Mouse (Mus musculus) lung, postnatal 14 days (tissue): ENCODE measurements at regions not wholly inside any gene's neighbourhood (a gene's known extent, or its start where the extent isn't known, plus 50 kb on each side); places are given as distances from the start of the nearest gene placed in this dataset.
A peak's percentile ranks its signal among the peaks of the same experiment; 100 is the strongest.

Source experiments
- DNase-seq: peaks from one replicate; pipeline ENCODE4 v3.0.0; 2021

GRCm38 (mm10) chr13:107944831-107945230 is 99.4 kb upstream of the Smim15 start:
- peak; percentile 39 for DNase-seq

- DNase-seq = no peak
Observed at GRCm38 (mm10) chr13:107942979-107943378, 101.3 kb upstream of the Smim15 start.

GRCm38 (mm10) chr13:107942297-107942962 is 101.8 kb upstream of the Smim15 start:
- no peak for DNase-seq

GRCm38 (mm10) chr13:107939916-107940646 is 104.2 kb upstream of the Smim15 start:
- DNase-seq = peak; percentile 41

- DNase-seq = no peak
Observed at GRCm38 (mm10) chr13:107935611-107936010, 108.6 kb upstream of the Smim15 start.

- no peak for DNase-seq
Observed at GRCm38 (mm10) chr13:107934691-107935090, 109.6 kb upstream of the Smim15 start.

- DNase-seq = no peak
Observed at GRCm38 (mm10) chr13:107933598-107934571, 110.4 kb upstream of the Smim15 start.

- DNase-seq = no peak
Observed at GRCm38 (mm10) chr13:107932423-107933032, 111.7 kb upstream of the Smim15 start.

- DNase-seq = no peak
Observed at GRCm38 (mm10) chr13:107931216-107931615, 113.0 kb upstream of the Smim15 start.

GRCm38 (mm10) chr13:107927499-107928215 is 116.6 kb upstream of the Smim15 start:
- DNase-seq = peak; percentile 34

GRCm38 (mm10) chr13:107925470-107925869 is 118.8 kb upstream of the Smim15 start:
- no peak for DNase-seq

GRCm38 (mm10) chr13:107923129-107924114 is 120.8 kb upstream of the Smim15 start:
- no peak for DNase-seq

GRCm38 (mm10) chr13:107919403-107919802 is 124.8 kb upstream of the Smim15 start:
- DNase-seq = no peak

- no peak for DNase-seq
Observed at GRCm38 (mm10) chr13:107918478-107918877, 125.8 kb upstream of the Smim15 start.

- DNase-seq = no peak
Observed at GRCm38 (mm10) chr13:107918065-107918464, 126.2 kb upstream of the Smim15 start.

- no peak for DNase-seq
Observed at GRCm38 (mm10) chr13:107917564-107917963, 126.7 kb upstream of the Smim15 start.

- DNase-seq = no peak
Observed at GRCm38 (mm10) chr13:107910125-107910524, 134.1 kb upstream of the Smim15 start.

GRCm38 (mm10) chr13:107909343-107910067 is 134.7 kb upstream of the Smim15 start:
- DNase-seq = no peak

- DNase-seq = no peak
Observed at GRCm38 (mm10) chr13:107907966-107908365, 136.3 kb upstream of the Smim15 start.

- DNase-seq = no peak
Observed at GRCm38 (mm10) chr13:107904851-107905250, 139.4 kb upstream of the Smim15 start.
